Mouse (Mus musculus) MEL (cell line): ENCODE measurements around the gene Bace1. TPM values are rescaled to one million over a fixed set of nuclear protein-coding genes. Genes with fewer than 3 reads are reported as not detected.

ENCODE experiments used
- DNase-seq: peaks from one replicate; pipeline ENCODE4 v3.0.0; 2011; ENCODE audit warnings: low read depth, low spot score
- H3K27ac ChIP-seq: 2 replicates; pipeline ENCODE4 v1.5.1; 2012; ENCODE audit warnings: low read depth, mild to moderate bottlenecking, control low read depth, low read length, moderate library complexity; ENCODE audit not compliant: control insufficient read depth
- H3K27me3 ChIP-seq, 2 experiments: fragments of 150-350 bp in 1 of 2; sonication (generic) in 1 of 2; 2 replicates each; pipeline ENCODE4 v1.6.1; 2012; ENCODE audit warnings: low read length in 2 of 2, mild to moderate bottlenecking in 2 of 2, improper control_type of control experiment in 1 of 2, moderate library complexity in 1 of 2; ENCODE audit not compliant: insufficient read depth in 2 of 2, control insufficient read depth in 1 of 2
- H3K36me3 ChIP-seq, 2 experiments: 2 replicates each; pipeline ENCODE4 v1.6.1; 2012 to 2014; ENCODE audit warnings: low read length in 2 of 2, improper control_type of control experiment in 1 of 2, inconsistent platforms in 1 of 2, mild to moderate bottlenecking in 1 of 2; ENCODE audit not compliant: insufficient read depth in 2 of 2, control insufficient read depth in 1 of 2
- H3K4me1 ChIP-seq, 2 experiments: fragments of 150-350 bp in 1 of 2; sonication (generic) in 1 of 2; 2 replicates each; pipeline ENCODE4 v1.6.1; 2012; ENCODE audit warnings: low read length in 2 of 2, improper control_type of control experiment in 1 of 2, mild to moderate bottlenecking in 1 of 2; ENCODE audit not compliant: insufficient read depth in 2 of 2, control insufficient read depth in 1 of 2
- H3K4me3 ChIP-seq, 2 experiments: fragments of 150-350 bp in 1 of 2; sonication (generic) in 1 of 2; 2 replicates each; pipeline ENCODE4 v1.5.1; 2012; ENCODE audit warnings: low read depth in 2 of 2, low read length in 2 of 2, mild to moderate bottlenecking in 2 of 2, moderate library complexity in 2 of 2, control low read depth in 1 of 2, improper control_type of control experiment in 1 of 2; ENCODE audit not compliant: control insufficient read depth in 1 of 2, insufficient read depth in 1 of 2
- H3K79me2 ChIP-seq: 2 replicates; pipeline ENCODE4 v1.6.1; 2012; ENCODE audit warnings: mild to moderate bottlenecking, low read length, moderate library complexity; ENCODE audit not compliant: control insufficient read depth, poor library complexity, insufficient read depth
- H3K9ac ChIP-seq: 2 replicates; pipeline ENCODE4 v1.6.1; 2012; ENCODE audit warnings: low read depth, mild to moderate bottlenecking, control low read depth, low read length, moderate library complexity; ENCODE audit not compliant: control insufficient read depth, poor library complexity, severe bottlenecking
- H3K9me3 ChIP-seq: fragments of 150-350 bp; sonication (generic); replicated peaks from 2 replicates; pipeline ENCODE4 v1.6.1; 2012; ENCODE audit warnings: mild to moderate bottlenecking, low read length, improper control_type of control experiment, moderate library complexity; ENCODE audit not compliant: insufficient read depth
- CHD1 ChIP-seq: IDR thresholded peaks from 2 replicates; pipeline ENCODE4 v1.6.1; 2012; ENCODE audit warnings: low read depth, mild to moderate bottlenecking, inconsistent platforms, low read length, improper control_type of control experiment
- CHD2 ChIP-seq: IDR thresholded peaks from 2 replicates; pipeline ENCODE4 v1.6.1; 2011; ENCODE audit warnings: low read length, improper control_type of control experiment
- CTCF ChIP-seq, 3 experiments: IDR thresholded peaks in 2 of 3; conservative IDR thresholded peaks in 1 of 3; 2 replicates each; pipeline ENCODE4 v1.5.1; 2011 to 2012; ENCODE audit warnings: low read length in 3 of 3, low read depth in 2 of 3, mild to moderate bottlenecking in 2 of 3, improper control_type of control experiment in 1 of 3, inconsistent platforms in 1 of 3, mixed read lengths in 1 of 3, moderate library complexity in 1 of 3; ENCODE audit not compliant: control insufficient read depth in 1 of 3, insufficient read depth in 1 of 3, poor library complexity in 1 of 3, severe bottlenecking in 1 of 3
- EP300 ChIP-seq, 2 experiments: IDR thresholded peaks; 2 replicates each; pipeline ENCODE4 v1.6.1; 2011; ENCODE audit warnings: improper control_type of control experiment in 2 of 2, low read length in 2 of 2, low read depth in 1 of 2, mild to moderate bottlenecking in 1 of 2
- ETS1 ChIP-seq: IDR thresholded peaks from 2 replicates; pipeline ENCODE4 v1.6.1; 2012; ENCODE audit warnings: low read depth, mild to moderate bottlenecking, inconsistent platforms, low read length, improper control_type of control experiment, moderate library complexity
- MAFK ChIP-seq: IDR thresholded peaks from 2 replicates; pipeline ENCODE4 v1.6.1; 2011; ENCODE audit warnings: low read depth, mild to moderate bottlenecking, low read length, improper control_type of control experiment, borderline replicate concordance
- MAZ ChIP-seq: IDR thresholded peaks from 2 replicates; pipeline ENCODE4 v1.6.1; 2012; ENCODE audit warnings: low read depth, mild to moderate bottlenecking, inconsistent platforms, low read length, improper control_type of control experiment
- MXI1 ChIP-seq: IDR thresholded peaks from 2 replicates; pipeline ENCODE4 v1.6.1; 2011; ENCODE audit warnings: mild to moderate bottlenecking, low read depth, low read length, improper control_type of control experiment
- MYB ChIP-seq: IDR thresholded peaks from 2 replicates; pipeline ENCODE4 v1.6.1; 2011; ENCODE audit warnings: mild to moderate bottlenecking, low read depth, low read length, improper control_type of control experiment
- MYC ChIP-seq: IDR thresholded peaks from 2 replicates; pipeline ENCODE4 v1.6.1; 2011; ENCODE audit warnings: low read depth, mild to moderate bottlenecking, low read length, improper control_type of control experiment, moderate library complexity
- POLR2AphosphoS5 ChIP-seq: IDR thresholded peaks from 2 replicates; pipeline ENCODE4 v1.6.1; 2012; ENCODE audit warnings: low read depth, borderline replicate concordance, mild to moderate bottlenecking, inconsistent platforms, low read length, moderate library complexity, mixed read lengths
- RAD21 ChIP-seq: IDR thresholded peaks from 2 replicates; pipeline ENCODE4 v1.6.1; 2011; ENCODE audit warnings: mild to moderate bottlenecking, low read depth, low read length, improper control_type of control experiment
- SMC3 ChIP-seq: IDR thresholded peaks from 2 replicates; pipeline ENCODE4 v1.6.1; 2011; ENCODE audit warnings: low read depth, low read length, improper control_type of control experiment
- TAL1 ChIP-seq: IDR thresholded peaks from 2 replicates; pipeline ENCODE4 v1.6.1; 2012; ENCODE audit warnings: mild to moderate bottlenecking, inconsistent platforms, low read length, moderate library complexity, mixed read lengths
- TCF12 ChIP-seq: IDR thresholded peaks from 2 replicates; pipeline ENCODE4 v1.6.1; 2014; ENCODE audit warnings: low read depth, mild to moderate bottlenecking, inconsistent platforms, low read length, improper control_type of control experiment, moderate library complexity
- UBTF ChIP-seq: IDR thresholded peaks from 2 replicates; pipeline ENCODE4 v1.6.1; 2012; ENCODE audit warnings: low read depth, mild to moderate bottlenecking, inconsistent platforms, low read length, improper control_type of control experiment, moderate library complexity, borderline replicate concordance; ENCODE audit not compliant: insufficient read depth
- USF1 ChIP-seq: IDR thresholded peaks from 2 replicates; pipeline ENCODE4 v1.6.1; 2014; ENCODE audit warnings: low read depth, mild to moderate bottlenecking, inconsistent platforms, low read length, improper control_type of control experiment, moderate library complexity
- USF2 ChIP-seq, 2 experiments: IDR thresholded peaks; 2 replicates each; pipeline ENCODE4 v1.6.1; 2011 to 2012; ENCODE audit warnings: improper control_type of control experiment in 2 of 2, low read length in 2 of 2, borderline replicate concordance in 1 of 2, inconsistent platforms in 1 of 2, low read depth in 1 of 2, mild to moderate bottlenecking in 1 of 2; ENCODE audit not compliant: insufficient read depth in 1 of 2
- ZKSCAN1 ChIP-seq: IDR thresholded peaks from 2 replicates; pipeline ENCODE4 v1.6.1; 2012; ENCODE audit warnings: low read depth, mild to moderate bottlenecking, inconsistent platforms, low read length, improper control_type of control experiment, moderate library complexity
- ZNF384 ChIP-seq: IDR thresholded peaks from 2 replicates; pipeline ENCODE4 v1.6.1; 2012; ENCODE audit warnings: low read depth, mild to moderate bottlenecking, inconsistent platforms, low read length, improper control_type of control experiment
- polyA plus RNA-seq, 2 experiments: library from polyadenylated mRNA; stranded (reverse) in 1 of 2; unstranded in 1 of 2; fragments of >175 nt in 1 of 2; fragments of >200 nt in 1 of 2; gene quantifications; 2 replicates each; pipeline versions ENCODE4 v1.2.1 to v1.2.4; 2012; ENCODE audit warnings: low replicate concordance in 2 of 2, low read depth in 1 of 2; ENCODE audit not compliant: insufficient read length in 2 of 2, insufficient read depth in 1 of 2, missing spikeins in 1 of 2
- total RNA-seq: library from RNA; depleted of rRNA; stranded (reverse); fragments of 300-350 nt; gene quantifications from 2 replicates; pipeline ENCODE4 v1.2.3, GENCODE M21; 2012

The Bace1 gene
- total and polyA plus RNA-seq, 3 experiments, result 0.27 to 4.0 TPM; not detected in 1

DNA sequence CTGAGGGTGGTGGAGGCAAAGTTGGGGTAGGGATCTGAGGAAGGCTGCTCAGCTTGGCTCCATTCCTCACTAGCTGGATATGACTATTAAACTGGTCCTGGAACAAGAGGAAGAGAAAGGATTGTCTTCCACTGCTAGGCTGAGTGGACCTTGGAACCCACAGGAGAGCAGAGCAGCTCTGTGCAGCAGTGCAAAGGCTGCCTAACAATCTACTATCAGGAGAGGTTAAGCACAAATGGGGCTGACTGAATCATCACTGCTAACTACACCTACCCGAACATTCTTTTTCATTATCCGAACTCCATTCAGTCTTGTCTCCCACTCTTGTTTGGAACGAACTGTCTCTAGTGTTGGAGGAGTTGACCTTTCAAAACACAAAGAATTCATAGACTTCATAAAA, 30.8 kb downstream of the Bace1 start:
- no peaks in the 10 kb centered on the region for H3K27me3 ChIP-seq
- no peaks in the 10 kb centered on the region for H3K4me1 ChIP-seq
- peaks cover 0 to 1% of the 10 kb centered on the region in 2 experiments; a peak in 2 of 4 replicates for H3K36me3 ChIP-seq
- no peak overlapping the region for H3K4me3 ChIP-seq
- no peaks in the 10 kb centered on the region for H3K9me3 ChIP-seq
- H3K79me2 ChIP-seq, result no peaks in the 10 kb centered on the region
- H3K27ac ChIP-seq, result no peak overlapping the region
- no peak for TF ChIP-seq CHD1
- TF ChIP-seq ETS1, result no peak
- no peak for TF ChIP-seq ZNF384
- no peak for TF ChIP-seq MYC
- no peak for TF ChIP-seq POLR2AphosphoS5
- no peak for TF ChIP-seq ZKSCAN1
- TF ChIP-seq MAFK, result no peak
- TF ChIP-seq TCF12, result no peak
- TF ChIP-seq UBTF, result no peak
- no peak for DNase-seq
- H3K9ac ChIP-seq, result no peak overlapping the region

DNA sequence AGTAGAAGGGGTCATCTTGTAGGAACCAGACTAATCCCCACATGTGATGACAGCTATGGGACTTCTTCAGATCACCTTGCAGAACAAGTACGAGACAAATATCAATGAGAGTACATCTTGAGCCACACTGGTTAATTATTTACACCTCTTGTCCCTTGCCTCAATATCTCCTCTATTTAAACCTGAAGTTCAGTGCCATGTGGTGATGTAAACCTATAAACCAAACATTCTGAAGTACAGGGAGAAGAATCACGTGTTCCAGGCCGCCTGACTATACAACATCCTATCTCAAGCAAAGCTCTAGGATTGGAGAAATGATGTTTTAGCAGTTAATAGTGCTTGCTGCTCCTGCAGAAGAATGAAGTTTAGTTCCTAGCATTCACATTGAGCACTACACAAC, 31.9 kb downstream of the Bace1 start:
- no peaks in the 10 kb centered on the region for H3K79me2 ChIP-seq
- H3K9ac ChIP-seq, result no peak overlapping the region
- H3K4me3 ChIP-seq, result no peak overlapping the region
- H3K27me3 ChIP-seq, result no peaks in the 10 kb centered on the region
- H3K4me1 ChIP-seq, result no peaks in the 10 kb centered on the region
- H3K9me3 ChIP-seq, result no peaks in the 10 kb centered on the region
- TF ChIP-seq MYB (no peak), TAL1 (no peak), CHD2 (no peak), USF2 (IDR thresholded peaks at IDR 0.05; ENCODE audit: borderline replicate concordance in 1 of 2, insufficient read depth in 1 of 2, low read depth in 1 of 2, low read length in 2 of 2) (no peak), MYC (no peak), MXI1 (no peak), MAZ (no peak)
- DNase-seq, result no peak
- H3K27ac ChIP-seq, result no peak overlapping the region
- H3K36me3 ChIP-seq, result peaks cover 0 to 1% of the 10 kb centered on the region in 2 experiments; a peak in 2 of 4 replicates

DNA sequence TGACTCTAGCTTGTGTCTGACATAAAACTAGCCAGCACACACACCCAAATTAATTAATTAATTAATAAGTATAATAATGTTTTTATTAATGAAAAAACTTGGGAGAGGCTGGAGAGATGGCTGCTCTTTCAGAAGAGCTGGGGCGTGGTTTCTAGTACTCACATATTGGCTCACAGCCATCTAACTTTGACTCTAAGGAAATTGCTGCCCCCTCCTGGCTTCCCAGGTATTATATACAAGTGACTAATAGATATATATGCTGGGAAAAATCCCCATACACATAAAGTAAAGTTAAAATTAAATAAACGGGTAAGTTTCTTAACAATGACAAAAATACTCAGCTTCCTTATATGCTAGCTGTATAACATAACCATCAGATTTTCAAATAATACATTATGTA, 39.5 kb downstream of the Bace1 start:
- no peak overlapping the region for H3K27ac ChIP-seq
- H3K9ac ChIP-seq, result no peak overlapping the region
- H3K36me3 ChIP-seq, result peaks cover 0 to 2% of the 10 kb centered on the region in 2 experiments; a peak in 2 of 4 replicates
- DNase-seq, result peak; percentile 68
- H3K79me2 ChIP-seq, result no peaks in the 10 kb centered on the region
- no peaks in the 10 kb centered on the region for H3K4me1 ChIP-seq
- no peaks in the 10 kb centered on the region for H3K27me3 ChIP-seq
- H3K9me3 ChIP-seq, result no peaks in the 10 kb centered on the region
- TF ChIP-seq USF1 (no peak), EP300 (IDR thresholded peaks at IDR 0.05; ENCODE audit: low read depth in 1 of 2, low read length in 2 of 2) (no peak), CTCF (IDR thresholded peaks at IDR 0.05 in 2 of 3, conservative IDR thresholded peaks at IDR 0.05 in 1 of 3; ENCODE audit: control insufficient read depth in 1 of 3, insufficient read depth in 1 of 3, low read depth in 2 of 3, low read length in 3 of 3, poor library complexity in 1 of 3, severe bottlenecking in 1 of 3) (peak; percentile 5 to 60 (median 12); a peak in 3 of 6 replicates), RAD21 (peak; percentile 49), SMC3 (peak; percentile 46)
- TF ChIP-seq, all 39 proteins: peak for 3
- H3K4me3 ChIP-seq, result no peak overlapping the region
